Mouse (Mus musculus): ENCODE data around the gene A930018P22Rik. TPM values are rescaled to one million over a fixed set of nuclear protein-coding genes. Genes with fewer than 3 reads are reported as not detected.

A930018P22Rik gene
- polyA plus RNA-seq, 1 experiment from 2014 or later, result 0.47 TPM

DNA sequence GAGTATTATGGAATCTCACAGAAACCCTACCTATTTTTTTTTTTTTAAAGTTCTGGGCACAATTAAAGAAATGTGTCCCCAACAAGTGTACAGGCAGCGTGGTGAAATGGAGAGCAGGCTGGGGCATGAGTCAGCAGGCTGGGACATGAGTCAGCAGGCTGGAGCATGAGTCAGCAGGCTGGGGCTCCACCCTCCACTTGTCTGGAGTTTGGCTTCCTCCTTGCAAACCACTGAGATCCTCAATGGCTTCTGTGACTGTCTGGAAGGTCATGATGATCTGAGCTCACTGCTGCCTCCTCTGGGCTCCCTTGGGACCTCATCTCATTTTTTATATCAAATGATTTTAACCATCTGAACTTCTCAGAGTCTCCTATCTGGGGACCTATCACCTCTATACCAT is 23.4 kb downstream of the A930018P22Rik start:
- H3K27ac ChIP-seq (replicated peaks), result no peak overlapping the region
- no peak overlapping the region for H3K9ac ChIP-seq (ENCODE audit: low read length)
- no peak overlapping the region for H3K4me3 ChIP-seq (ENCODE audit: low read depth, low read length)
- TF ChIP-seq CTCF (IDR thresholded peaks at IDR 0.05; ENCODE audit: low read depth) (peak; percentile 43), EP300 (optimal IDR thresholded peaks at IDR 0.05) (no peak)
- no peaks in the 10 kb centered on the region for H3K36me3 ChIP-seq (ENCODE audit: control insufficient read depth, insufficient read depth, low read length)
- H3K27me3 ChIP-seq (ENCODE audit: control insufficient read depth, insufficient read depth, low read length), result no peaks in the 10 kb centered on the region
- peak; percentile 76 for DNase-seq (ENCODE audit: low spot score)
- peak; percentile 90 for ATAC-seq (ENCODE audit: low FRiP score, low TSS enrichment)
- no peaks in the 10 kb centered on the region for H3K4me1 ChIP-seq (replicated peaks; ENCODE audit: control insufficient read depth, insufficient read depth)
- no peaks in the 10 kb centered on the region for H3K9me3 ChIP-seq (ENCODE audit: control insufficient read depth, low read length)
- 54% methylated on average over 1 of the region's 1 CpGs for WGBS
- no peak overlapping the region for H3K4me2 ChIP-seq (replicated peaks; ENCODE audit: low read depth)

DNA sequence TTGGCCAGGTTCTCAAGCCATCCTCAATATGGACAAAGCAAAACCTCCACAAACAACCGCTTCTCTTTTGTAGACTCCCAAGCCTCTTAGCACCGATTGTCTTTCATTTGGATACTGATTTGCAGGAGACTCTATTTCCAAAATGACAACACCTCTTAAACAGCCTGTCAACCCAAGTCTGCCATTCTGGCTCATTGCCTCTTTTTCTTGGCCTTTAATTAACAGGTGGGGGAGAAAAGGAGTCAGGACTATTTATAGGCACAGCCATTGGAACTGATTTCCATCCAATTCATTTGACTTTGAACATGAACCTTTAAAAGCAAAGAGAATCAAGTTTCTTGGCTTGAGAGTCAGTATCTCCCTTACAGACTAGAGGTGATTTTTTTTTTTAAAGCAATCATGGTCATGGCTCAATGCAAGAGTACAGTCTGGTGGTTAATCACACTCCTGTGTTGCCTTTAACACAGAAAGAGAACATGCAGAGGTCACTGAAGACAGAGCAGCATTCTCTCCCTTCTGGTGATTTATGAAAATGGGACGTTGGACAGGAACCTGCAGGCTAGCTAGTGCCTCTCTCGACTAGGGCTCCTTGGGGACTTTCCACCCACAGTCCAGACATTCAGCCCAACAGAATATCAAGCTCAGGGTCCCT is 25.5 kb downstream of the A930018P22Rik start:
- Histone ChIP-seq H3K9ac (ENCODE audit: low read length) (no peak overlapping the region), H3K4me2 (replicated peaks; ENCODE audit: low read depth) (no peak overlapping the region), H3K9me3 (ENCODE audit: control insufficient read depth, low read length) (no peaks in the 10 kb centered on the region), H3K4me3 (ENCODE audit: low read depth, low read length) (no peak overlapping the region), H3K27ac (replicated peaks) (no peak overlapping the region), H3K4me1 (replicated peaks; ENCODE audit: control insufficient read depth, insufficient read depth) (no peaks in the 10 kb centered on the region), H3K27me3 (ENCODE audit: control insufficient read depth, insufficient read depth, low read length) (no peaks in the 10 kb centered on the region), H3K36me3 (ENCODE audit: control insufficient read depth, insufficient read depth, low read length) (no peaks in the 10 kb centered on the region)
- TF ChIP-seq CTCF (IDR thresholded peaks at IDR 0.05; ENCODE audit: low read depth) (no peak), EP300 (optimal IDR thresholded peaks at IDR 0.05) (no peak)
- WGBS, result 55% methylated on average over 4 of the region's 4 CpGs
- DNase-seq (ENCODE audit: low spot score) (no peak), ATAC-seq (ENCODE audit: low FRiP score, low TSS enrichment) (no peak)

DNA sequence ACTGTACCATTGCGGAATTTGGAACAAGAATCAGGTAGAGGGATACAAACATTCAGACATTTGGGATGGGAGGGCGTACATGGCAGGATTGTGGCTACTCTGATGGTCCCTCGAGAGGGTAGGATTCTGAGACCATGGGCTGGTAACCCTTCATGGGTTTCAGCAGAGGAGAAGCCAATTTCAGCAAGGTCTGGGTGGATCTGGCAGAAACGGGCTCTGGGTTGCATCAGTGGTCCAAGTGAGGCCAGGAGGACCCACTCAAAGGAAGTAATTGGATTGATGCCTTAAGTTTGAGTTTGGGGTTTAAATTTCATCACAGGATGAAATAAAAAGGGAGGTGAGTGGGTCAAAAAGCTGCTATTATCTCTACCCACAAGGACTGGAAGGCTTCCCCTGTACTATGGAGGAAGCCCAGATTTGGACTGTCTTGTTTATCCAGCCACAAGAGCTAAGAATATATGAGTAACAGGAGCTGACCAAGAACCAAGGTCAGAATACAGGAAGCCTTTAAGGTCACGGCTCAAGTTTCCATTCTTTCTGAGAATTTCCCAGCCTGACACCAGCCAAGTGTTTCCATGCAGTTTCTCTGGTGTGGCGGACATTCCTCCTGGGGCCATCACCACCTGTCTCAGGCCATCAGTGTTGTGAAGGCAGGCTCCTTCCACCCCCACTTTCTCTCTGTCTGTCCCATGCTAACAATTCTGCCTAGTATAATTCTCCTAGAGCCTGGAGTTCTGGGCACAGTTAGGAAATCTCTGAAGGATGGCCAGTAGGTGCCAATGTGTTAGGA is 28.2 kb downstream of the A930018P22Rik start:
- TF ChIP-seq CTCF (IDR thresholded peaks at IDR 0.05; ENCODE audit: low read depth) (no peak), EP300 (optimal IDR thresholded peaks at IDR 0.05) (no peak)
- no peaks in the 10 kb centered on the region for H3K36me3 ChIP-seq (ENCODE audit: control insufficient read depth, insufficient read depth, low read length)
- H3K4me3 ChIP-seq (ENCODE audit: low read depth, low read length), result no peak overlapping the region
- H3K4me1 ChIP-seq (replicated peaks; ENCODE audit: control insufficient read depth, insufficient read depth), result no peaks in the 10 kb centered on the region
- H3K9ac ChIP-seq (ENCODE audit: low read length), result no peak overlapping the region
- H3K9me3 ChIP-seq (ENCODE audit: control insufficient read depth, low read length), result no peaks in the 10 kb centered on the region
- no peak for DNase-seq (ENCODE audit: low spot score)
- no peak overlapping the region for H3K27ac ChIP-seq (replicated peaks)
- no peak overlapping the region for H3K4me2 ChIP-seq (replicated peaks; ENCODE audit: low read depth)
- no peak for ATAC-seq (ENCODE audit: low FRiP score, low TSS enrichment)
- no peaks in the 10 kb centered on the region for H3K27me3 ChIP-seq (ENCODE audit: control insufficient read depth, insufficient read depth, low read length)
- 86% methylated on average over 6 of the region's 6 CpGs for WGBS

DNA sequence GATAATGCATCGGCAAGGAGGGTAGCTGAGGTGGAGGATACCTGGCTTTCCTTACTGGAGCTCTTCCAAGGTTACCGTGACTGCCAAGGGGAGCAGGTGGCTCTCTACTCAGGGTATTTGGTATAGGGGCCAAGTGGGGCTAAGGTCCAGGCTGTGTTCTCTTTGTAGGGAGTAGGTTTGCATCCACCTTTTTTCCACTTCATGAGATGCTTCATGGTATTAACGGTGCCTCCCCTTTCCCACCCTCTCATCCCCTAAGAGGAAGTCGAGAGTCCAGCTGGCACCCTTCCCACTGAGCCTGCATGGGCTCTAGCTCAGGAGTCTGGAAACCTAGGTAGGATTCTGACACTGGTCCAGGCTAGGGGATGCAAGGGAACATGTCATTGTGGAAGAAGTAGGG is 30.8 kb downstream of the A930018P22Rik start:
- no peak overlapping the region for H3K4me3 ChIP-seq (ENCODE audit: low read depth, low read length)
- DNase-seq (ENCODE audit: low spot score) (no peak), ATAC-seq (ENCODE audit: low FRiP score, low TSS enrichment) (no peak)
- WGBS, result 70% methylated on average over 4 of the region's 4 CpGs
- TF ChIP-seq CTCF (IDR thresholded peaks at IDR 0.05; ENCODE audit: low read depth), result no peak
- no peak for TF ChIP-seq EP300 (optimal IDR thresholded peaks at IDR 0.05)
- H3K4me2 ChIP-seq (replicated peaks; ENCODE audit: low read depth), result no peak overlapping the region
- H3K9me3 ChIP-seq (ENCODE audit: control insufficient read depth, low read length), result no peaks in the 10 kb centered on the region
- H3K9ac ChIP-seq (ENCODE audit: low read length), result no peak overlapping the region
- H3K27ac ChIP-seq (replicated peaks), result no peak overlapping the region
- H3K36me3 ChIP-seq (ENCODE audit: control insufficient read depth, insufficient read depth, low read length), result no peaks in the 10 kb centered on the region
- H3K27me3 ChIP-seq (ENCODE audit: control insufficient read depth, insufficient read depth, low read length), result no peaks in the 10 kb centered on the region
- no peaks in the 10 kb centered on the region for H3K4me1 ChIP-seq (replicated peaks; ENCODE audit: control insufficient read depth, insufficient read depth)

DNA sequence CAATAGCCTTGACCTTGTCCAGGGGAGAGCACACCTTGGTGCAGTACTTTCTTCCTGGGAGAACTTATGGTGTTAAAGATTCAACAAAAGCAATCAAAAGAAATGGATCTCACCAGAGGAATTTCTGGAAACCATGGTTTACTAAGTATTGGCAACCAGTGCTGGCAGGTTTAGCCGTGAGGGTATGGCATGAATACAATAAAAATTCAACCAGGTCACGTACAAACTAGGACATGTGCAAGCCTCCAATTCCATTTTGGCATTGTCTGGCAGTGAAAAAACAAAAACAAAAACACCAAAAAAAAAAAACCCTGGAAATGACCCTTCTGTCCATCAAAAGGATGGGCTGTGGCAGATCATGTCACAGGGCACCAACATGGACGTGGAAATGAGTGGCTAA is 31.3 kb downstream of the A930018P22Rik start:
- TF ChIP-seq EP300 (optimal IDR thresholded peaks at IDR 0.05) (no peak), CTCF (IDR thresholded peaks at IDR 0.05; ENCODE audit: low read depth) (no peak)
- WGBS, result 86% methylated on average over 3 of the region's 3 CpGs
- no peaks in the 10 kb centered on the region for H3K4me1 ChIP-seq (replicated peaks; ENCODE audit: control insufficient read depth, insufficient read depth)
- no peak for DNase-seq (ENCODE audit: low spot score)
- ATAC-seq (ENCODE audit: low FRiP score, low TSS enrichment), result no peak
- no peaks in the 10 kb centered on the region for H3K9me3 ChIP-seq (ENCODE audit: control insufficient read depth, low read length)
- H3K9ac ChIP-seq (ENCODE audit: low read length), result no peak overlapping the region
- H3K4me3 ChIP-seq (ENCODE audit: low read depth, low read length), result no peak overlapping the region
- H3K4me2 ChIP-seq (replicated peaks; ENCODE audit: low read depth), result no peak overlapping the region
- H3K27me3 ChIP-seq (ENCODE audit: control insufficient read depth, insufficient read depth, low read length), result no peaks in the 10 kb centered on the region
- H3K27ac ChIP-seq (replicated peaks), result no peak overlapping the region
- no peaks in the 10 kb centered on the region for H3K36me3 ChIP-seq (ENCODE audit: control insufficient read depth, insufficient read depth, low read length)

DNA sequence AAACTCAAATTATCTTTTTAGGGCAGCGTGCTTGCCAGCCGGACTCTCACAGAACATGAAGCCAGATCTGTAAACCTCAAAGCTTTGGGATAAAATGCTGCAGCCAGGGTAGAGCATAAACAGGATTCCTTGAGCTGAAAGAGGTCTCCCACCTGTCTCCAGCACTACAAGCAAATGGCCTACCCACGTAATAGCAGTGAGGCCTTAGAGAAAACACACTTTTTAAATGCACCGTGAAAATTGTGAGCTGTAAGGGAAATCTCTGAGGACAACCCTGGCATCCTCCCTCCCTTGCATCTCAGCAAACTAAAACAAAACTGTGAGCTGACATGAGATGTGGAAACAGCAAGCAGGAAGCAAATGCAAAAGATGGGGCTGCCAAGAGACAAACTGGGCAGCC is 35.3 kb downstream of the A930018P22Rik start:
- no peak for DNase-seq (ENCODE audit: low spot score)
- Histone ChIP-seq H3K9ac (ENCODE audit: low read length) (no peak overlapping the region), H3K4me1 (replicated peaks; ENCODE audit: control insufficient read depth, insufficient read depth) (no peaks in the 10 kb centered on the region), H3K27me3 (ENCODE audit: control insufficient read depth, insufficient read depth, low read length) (no peaks in the 10 kb centered on the region), H3K36me3 (ENCODE audit: control insufficient read depth, insufficient read depth, low read length) (no peaks in the 10 kb centered on the region), H3K9me3 (ENCODE audit: control insufficient read depth, low read length) (no peaks in the 10 kb centered on the region), H3K4me2 (replicated peaks; ENCODE audit: low read depth) (no peak overlapping the region), H3K27ac (replicated peaks) (no peak overlapping the region), H3K4me3 (ENCODE audit: low read depth, low read length) (no peak overlapping the region)
- no peak for ATAC-seq (ENCODE audit: low FRiP score, low TSS enrichment)
- TF ChIP-seq EP300 (optimal IDR thresholded peaks at IDR 0.05) (no peak), CTCF (IDR thresholded peaks at IDR 0.05; ENCODE audit: low read depth) (no peak)
- 58% methylated on average over 4 of the region's 4 CpGs for WGBS
